Mouse (Mus musculus) cerebellum, postnatal 36 days (tissue): ENCODE results near the gene Zfp672.

Experiments used
- DNase-seq, 2 experiments: peaks; one replicate each; pipeline ENCODE4 v3.0.0; 2021 to 2022; ENCODE audit warnings: mixed read lengths in 2 of 2

Gene Zfp672

DNA sequence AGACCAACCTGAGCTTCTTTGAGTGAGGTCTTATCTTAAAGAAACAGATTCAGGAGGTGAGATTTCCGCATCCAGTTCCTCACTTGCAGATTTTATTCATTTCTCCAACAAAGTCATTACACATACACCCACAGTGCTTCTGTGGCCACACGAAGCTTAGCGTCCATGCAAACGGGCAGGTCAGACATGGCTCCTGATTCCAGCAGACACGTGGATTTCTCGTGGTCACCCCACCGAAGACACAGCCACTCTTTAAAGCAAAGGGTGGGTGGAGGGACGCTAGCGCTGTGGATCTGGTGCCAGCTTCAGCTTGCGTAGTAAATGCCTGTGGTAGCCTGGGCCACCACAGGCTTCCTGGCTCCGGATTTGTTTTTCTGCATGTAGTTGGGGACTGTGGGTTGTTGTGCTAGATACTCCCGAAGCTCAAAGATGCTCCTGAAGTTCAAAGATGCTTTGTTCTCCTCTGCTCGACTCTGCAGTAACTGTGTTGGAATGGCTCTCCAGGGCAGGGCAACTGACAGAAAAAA, 48.1 kb downstream of the Zfp672 start:
- DNase-seq = no peak

DNA sequence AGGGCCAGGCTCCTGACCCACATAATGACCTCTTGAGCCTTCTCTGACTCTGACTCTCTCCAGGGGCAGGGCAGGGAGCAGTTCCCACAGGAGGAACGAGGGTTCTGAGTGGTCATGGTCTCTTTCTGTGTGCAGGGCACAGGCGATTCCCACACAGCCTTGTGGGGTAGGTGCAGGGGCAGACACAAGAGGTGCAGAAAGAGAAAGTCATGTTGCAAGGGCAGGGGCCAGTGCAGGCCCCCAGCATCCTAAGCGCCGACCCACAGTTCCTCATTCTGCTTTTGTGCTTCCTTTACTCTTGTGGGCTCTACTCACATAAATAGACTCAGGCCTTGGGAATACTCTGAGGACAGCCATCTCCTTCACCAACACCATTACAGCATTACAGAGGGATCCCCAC, 54.4 kb downstream of the Zfp672 start:
- DNase-seq = no peak

DNA sequence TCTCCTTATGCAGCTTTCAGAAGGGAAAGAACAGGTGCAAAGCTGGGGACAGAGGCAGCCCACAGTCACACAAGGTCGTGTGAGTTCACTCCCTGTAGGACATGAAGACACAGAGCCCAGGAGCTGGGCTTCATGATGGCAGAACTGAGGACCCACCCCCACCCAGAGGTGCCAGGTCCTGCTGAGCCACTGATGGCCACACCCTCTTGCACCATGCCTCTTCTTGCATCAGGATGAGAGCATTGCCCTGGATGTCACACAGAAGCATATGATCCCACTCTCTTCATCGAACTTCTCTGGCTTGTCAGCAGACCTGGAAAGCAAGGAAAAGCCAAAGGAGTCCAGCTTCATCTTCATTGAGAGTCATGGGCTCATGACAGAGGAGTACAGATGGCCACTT, 55.6 kb downstream of the Zfp672 start, which contains the start of gene 4930438A08Rik:
TSS of gene 4930438A08Rik (plus strand) at position 228 of the 400 bp plus-strand sequence.
- DNase-seq = no peak

DNA sequence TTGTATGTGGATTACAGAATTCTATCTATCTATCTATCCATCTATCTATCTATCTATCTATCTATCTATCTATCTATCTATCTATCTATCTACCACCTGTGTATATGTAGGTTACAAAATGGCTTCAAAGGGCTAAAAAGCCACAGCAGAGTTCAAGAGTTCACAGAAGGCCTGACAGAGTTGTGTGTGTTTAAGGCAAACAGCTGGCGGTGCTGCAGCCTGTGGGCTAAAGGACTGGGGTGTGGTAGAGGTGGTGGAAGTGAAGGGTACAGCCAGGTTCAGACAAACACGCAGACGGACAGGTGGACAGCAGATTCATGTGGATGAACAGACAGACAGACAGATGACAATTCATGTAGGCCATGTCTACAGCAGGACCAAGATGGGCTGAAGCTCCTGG, 61.9 kb downstream of the Zfp672 start:
- DNase-seq = no peak
